Mouse (Mus musculus): ENCODE data around the gene Olfr161.
"Not testable (repeated sequence)": the region's sequence is repeated elsewhere in the genome, so short reads cannot be mapped to it uniquely, and the experiment has no call there.

The Olfr161 gene

DNA sequence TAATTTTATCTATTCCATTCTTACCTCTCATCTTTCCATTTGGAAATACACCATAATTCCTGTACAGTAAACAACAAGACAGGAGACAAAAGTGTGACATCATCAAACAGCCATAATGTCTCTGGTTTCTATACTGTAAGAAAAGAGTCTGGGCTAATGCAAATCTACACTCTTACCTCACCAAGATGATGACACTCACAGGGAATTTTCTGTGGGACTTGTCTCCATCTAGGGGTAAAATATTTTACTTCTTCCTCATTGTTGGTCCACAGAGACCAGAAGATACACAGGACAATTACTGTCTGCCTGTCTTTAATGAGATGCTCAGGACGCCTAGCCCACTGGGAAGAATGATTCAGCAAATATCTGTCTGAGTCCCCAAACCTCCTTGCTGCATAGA is at the start of gene Olfr161:
TSS of gene Olfr161 (plus strand) at position 352 of the 400 bp plus-strand sequence.
- DNase-seq: no peak

DNA sequence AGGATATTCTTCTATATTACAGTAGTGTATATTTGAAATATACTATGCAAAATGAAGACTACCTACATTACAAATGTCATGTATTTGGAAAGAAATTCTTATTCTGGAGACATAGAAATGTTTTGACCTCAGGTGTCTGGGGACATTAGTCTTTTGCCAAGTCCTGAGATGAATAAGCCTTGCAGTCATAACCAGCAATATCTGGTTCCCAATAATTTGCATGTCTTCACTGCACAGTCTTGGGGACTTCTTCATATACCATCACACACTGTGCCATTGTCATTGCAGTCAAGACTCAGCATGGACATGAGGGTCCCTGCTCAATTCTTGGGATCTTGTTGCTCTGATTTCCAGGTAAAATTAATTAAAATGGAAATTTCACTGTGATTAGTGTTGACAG is 27.3 kb upstream of the Olfr161 start:
- no peak for DNase-seq

DNA sequence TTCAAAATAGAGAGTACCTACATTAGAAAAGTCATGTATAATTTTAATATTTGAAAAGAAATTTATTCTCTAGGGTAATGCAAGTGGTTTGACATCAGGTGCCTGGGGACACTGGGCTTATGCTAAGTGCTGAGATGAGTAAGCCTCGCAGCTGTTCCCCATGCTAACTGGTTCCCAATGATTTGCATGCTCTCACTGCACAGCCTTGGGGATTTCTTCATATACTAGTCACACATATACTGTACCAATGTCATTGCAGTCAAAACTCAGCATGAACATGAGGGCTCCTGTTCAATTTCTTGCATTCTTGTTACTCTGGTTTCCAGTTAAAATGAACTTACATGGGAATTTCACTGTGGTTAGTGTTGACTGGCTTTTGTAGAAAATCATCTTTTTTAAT is 13.2 kb upstream of the Olfr161 start:
- not testable (repeated sequence) for DNase-seq

DNA sequence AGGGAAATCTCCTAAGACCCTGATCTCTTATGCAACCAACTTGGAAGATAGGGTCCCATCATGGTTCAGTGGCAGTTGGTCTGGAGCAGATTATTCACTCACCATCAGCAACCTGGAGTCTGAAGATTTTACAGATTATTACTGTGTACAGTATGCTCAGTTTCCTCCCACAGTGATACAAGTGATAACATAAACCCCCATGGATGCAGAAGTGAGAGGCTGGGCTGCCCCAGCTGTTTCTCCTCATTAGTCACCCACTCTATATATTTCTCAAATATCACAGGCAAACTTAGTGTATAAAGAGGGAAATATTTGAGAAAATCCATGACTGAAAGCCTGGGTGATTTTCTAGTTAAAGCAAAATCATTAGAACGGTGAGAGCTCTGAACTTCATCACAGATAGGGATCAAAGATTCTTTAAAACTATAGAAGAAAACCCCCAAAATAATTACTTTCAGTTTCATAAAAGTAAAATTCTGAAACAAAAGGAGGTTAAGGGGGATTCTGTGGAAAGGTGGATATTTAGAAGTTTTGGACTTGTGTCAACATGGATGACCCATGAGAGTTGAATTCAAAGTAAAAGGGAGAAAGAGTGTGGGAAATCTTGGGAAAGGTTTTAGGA is 12.5 kb upstream of the Olfr161 start:
- not testable (repeated sequence) for DNase-seq

DNA sequence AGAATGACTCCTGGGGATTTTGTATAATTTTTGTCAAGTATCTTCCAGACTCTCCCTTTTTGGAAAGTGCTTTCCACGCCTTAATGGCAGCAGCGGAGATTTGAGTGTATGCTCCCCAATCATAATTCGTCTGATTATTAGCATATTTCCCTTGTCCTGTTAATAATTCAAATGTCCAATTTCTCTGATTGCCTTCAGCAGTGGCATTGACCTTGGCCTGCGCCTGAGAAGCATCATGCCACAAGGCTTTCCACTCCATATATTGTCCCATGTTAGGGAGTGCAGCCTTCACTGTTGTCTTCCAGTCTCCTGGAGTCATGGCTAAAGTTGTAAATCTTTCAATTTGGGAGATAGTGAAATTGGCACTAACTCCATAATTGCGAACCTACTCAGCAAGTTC is 40.5 kb downstream of the Olfr161 start:
- not testable (repeated sequence) for DNase-seq

DNA sequence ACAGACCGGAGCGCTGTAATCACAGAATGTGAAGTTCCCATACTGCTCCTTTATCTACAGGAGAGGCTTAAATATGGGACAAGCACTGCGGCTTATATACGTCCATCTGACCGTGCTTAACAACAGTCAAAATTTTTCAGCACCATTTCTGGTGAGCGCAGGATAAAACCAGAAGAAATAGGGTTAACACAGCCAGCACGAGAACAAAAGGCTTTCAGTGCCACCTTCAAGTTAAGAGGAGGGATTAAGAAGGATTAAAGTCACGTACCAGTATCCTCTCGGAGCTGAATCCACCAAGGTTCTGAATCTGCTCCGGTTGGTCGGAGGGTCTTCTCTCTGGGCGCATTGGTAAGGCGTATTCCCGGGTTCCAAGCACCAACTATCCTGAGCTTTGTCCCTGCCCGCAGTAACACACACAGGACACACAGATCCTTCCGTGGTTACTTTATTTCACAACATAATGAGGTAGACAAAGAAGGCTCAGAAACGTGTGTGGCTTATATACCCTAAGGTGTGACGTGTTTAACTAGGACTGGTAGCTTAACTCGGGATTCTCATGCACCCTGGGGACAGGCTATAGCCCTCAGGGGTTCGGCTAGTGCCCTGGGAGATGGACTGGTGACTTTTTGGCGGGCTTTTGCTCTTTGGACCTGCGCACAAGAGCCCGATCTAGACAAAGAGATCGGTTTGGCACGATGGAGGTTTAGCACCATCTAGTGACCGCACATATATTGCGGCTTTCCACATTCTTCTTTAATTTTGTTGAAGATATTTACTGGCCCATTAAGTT is 41.9 kb downstream of the Olfr161 start:
- not testable (repeated sequence) for DNase-seq

All from lung, postnatal 36 days (tissue).